Mouse (Mus musculus): ENCODE results near the gene Nudt4.

Gene Nudt4

DNA sequence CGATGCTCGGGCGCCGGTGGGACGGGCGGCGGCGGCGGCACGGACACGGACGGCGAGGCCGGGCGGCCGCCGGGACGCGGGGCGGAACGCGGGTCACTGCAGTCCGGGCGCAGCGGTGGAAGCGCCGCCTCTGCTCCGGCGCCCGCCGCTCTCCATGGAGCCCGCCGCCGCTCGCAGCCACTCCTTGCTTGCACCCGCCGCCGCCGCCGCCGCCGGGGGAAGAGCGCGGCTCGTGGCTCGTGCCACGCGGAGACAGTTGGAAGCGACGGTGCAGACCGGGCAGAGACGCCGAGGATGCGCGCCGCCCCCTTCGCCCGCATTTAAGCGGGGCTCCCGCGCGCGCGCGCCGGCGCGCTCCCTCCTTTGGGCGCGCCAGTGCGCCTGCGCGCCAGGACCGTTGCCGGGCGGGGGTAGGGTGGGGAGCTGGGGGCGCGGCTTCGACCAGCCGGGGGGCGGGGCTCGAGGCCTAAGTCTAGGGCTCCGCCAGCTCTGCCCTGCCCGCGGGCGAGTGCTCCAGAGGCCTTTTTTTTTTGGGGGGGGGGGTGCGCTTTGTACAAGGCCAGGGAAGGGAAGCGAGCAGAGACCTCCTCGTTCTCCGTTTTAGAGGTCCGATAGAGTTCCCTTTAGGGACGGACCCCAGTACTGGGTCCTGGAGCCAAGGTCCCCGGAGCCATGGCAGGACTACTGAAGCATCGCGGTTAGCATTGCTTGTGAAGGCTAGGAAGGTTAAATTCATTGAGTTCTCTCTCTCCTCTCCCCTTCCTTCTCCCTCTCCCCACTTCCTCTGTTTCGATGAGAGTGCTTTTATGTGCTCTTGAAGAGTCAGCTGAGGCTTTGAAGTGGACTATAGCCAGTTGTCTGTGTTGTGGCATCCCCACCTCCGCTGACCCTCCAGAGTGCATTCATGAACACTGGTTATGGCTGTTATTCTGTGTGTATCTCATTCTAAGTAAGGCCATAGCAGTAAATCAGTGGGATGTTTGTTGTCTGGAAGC, at the start of gene Nudt4:
Nudt4 (minus strand) TSS at position 296 of the 995 bp plus-strand sequence.
- peak; percentile 46 for DNase-seq (ENCODE audit: low spot score)

DNA sequence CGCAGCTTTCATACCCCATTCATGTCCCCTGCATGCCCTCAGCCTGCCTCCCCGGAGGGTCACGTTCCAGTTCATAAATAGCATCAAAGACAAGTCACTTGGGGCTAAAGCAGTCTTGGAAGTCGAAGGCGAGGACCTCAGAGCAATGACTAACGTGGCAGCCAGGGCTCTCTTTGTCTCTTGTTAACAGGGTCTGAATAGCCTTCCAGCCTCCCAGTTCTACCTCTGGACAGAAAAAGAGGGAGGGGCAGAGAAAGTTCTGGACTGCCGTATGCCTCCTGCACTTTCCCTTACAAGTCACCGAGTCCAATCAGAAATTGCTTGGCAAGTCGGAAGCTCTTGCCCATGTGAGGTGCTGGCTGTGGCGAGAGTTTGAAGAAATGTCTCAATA, 47.4 kb upstream of the Nudt4 start:
- no peak for DNase-seq (ENCODE audit: low spot score)

DNA sequence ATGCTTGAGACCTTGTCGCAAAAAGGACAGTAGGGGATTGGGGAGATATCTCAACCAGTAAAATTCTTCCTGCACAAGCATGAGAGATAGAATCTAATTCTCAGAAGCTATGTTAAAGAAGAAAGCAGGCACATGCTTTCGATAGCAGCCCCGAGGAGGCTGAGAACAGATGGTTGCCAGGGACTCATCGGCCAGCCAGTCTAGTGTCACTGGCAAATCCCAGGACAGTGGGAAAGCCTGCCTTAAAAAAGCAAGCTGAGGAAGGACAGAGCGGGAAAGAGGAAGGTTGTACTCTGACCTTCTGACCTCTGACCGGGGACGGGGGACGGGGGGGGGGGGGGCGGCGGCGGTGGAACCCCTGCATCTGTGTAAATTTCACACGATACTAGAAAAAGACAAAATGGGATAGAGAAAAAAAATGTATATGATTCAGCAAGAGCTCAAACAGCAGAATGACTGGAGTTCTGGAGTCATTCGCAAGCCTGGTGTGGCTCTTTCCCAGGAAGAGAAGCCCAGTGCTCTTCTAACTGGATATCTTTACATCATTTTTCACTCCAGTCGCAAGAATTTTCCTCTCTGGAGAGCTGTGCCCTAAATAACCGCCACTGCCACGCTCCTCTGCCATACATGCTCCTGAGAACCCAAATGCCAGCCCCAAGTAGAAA, 46.9 kb upstream of the Nudt4 start:
- DNase-seq (ENCODE audit: low spot score): no peak

DNA sequence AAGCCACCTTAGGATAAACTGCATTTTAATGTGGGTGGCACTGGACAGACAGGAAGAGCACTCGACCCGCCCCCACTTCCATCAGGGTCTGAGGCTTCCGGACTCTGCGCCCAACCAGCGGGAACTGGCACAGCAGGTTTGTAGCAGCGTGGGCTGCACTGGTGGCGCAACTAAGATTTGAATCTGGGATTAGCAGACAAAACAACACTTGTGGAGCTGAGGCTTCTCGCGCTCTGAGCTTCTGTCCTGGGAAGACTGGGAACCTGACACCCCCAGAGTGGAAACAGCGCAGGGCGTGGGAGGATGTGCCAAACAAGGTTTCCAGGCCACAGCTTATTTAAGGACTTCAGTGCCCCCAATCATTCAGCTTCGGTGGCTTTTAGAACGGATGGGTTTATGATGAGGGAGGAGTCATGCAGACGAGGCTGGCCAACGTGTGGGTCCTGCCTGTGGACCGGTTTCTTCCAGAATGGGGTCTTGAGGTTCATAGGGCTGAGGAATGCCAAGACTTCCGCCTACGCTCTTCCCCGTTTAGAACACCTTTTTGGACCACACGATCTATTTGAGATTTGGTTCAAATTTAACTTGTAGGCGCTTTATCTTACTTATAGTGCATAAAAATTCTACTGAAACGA, 41.1 kb upstream of the Nudt4 start:
- DNase-seq (ENCODE audit: low spot score): no peak

DNA sequence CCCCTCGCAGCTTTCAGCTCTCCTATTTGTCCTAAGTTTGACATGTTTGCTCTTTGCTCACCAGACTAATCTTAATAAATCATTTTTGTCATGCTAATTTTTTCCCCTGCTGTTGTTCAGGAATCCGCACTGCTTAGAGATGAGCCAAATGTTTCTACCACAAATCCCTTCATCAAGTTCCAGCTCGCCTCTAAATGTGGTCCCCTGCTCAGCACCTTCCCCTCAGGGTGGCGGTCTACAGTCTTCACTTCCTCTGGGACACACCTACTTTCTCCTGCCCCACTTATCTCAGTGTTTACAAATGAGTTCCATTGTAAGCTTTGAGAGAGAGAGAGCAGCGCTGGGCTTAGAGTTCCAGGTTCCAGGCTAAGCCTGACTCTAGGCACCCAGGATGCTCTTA, 36.6 kb upstream of the Nudt4 start:
- DNase-seq (ENCODE audit: low spot score): no peak

DNA sequence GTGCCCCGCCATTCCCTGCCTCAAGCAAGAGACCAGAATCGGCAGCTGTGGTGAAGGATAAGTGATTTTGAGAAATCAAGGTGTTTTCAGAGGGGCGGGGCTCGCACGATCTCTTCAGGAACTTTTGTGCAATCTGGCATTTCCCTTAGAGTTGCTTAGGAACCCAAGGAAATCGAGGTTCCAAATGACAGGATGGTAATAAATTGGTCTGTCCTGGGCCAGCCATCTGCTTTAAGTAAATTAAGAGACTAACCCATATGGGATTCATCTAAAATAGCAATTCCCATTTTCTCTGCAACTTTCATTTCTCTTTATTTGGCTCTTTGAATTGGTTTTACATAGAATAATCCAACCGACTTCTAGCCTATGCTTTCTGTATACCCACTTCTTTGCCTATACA, 35.8 kb upstream of the Nudt4 start:
- no peak for DNase-seq (ENCODE audit: low spot score)

DNA sequence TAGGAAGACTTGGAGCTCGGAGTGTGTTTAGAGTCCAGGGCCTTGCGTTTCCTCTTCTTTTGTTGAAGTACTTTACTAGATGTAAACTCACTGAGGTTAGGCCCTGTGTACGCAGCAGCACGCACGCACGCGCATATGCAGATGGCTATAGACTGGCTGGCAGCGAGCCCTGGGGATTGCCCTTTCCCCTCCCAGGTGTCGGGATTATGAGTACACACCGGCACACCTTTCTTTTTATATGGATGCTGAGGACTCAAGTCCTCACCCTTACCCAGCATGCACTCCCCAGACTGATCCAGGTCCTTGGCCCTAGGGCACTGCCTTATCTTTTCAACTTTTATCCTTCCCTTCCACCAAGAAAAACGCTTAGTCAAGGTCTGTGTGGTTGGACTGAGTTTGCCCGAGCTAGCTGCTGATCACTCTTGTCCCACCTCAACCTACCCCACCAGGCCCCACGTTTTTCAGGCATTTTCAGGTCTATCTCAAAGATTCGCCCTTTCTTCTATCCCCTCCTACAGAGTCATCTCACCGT, 34.2 kb upstream of the Nudt4 start:
- DNase-seq (ENCODE audit: low spot score): no peak

DNA sequence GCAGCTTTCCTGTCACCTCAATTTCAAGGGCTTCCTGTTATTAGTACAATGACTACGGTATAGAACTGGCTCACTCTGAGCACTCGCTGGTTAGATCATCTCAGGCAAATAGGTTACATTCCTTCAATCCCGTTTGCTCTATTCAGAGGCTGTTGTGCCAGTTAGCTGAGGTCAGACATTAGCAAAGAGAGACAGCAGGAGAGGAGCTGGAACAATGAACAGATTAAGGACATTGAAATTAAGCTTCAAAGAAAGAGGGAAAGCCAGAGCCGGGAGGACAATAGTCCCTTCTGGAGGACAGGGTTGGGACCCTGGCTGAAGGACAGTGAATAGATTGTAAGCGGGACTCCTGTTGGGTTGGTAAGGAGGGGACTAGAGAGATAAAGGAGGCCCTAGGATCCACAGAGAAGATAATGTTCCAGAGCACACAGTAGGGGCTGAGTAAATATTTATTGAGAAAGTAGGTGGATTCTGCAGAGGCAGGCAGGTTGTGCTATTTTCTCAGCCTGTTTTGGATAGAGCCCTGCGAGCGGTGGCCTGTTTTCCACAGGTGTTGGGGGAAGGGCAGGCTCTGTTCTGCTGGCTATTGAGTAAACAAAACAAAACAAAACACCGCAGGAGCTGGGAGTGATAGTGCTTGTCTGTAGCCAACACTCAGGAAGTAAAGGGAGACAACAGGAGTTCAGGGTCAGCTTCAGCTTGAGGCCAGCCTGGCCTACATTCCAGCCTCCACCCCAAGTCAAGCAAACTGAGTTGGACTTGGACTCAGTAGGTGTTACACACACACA, 32.1 kb upstream of the Nudt4 start:
- DNase-seq (ENCODE audit: low spot score): no peak

DNA sequence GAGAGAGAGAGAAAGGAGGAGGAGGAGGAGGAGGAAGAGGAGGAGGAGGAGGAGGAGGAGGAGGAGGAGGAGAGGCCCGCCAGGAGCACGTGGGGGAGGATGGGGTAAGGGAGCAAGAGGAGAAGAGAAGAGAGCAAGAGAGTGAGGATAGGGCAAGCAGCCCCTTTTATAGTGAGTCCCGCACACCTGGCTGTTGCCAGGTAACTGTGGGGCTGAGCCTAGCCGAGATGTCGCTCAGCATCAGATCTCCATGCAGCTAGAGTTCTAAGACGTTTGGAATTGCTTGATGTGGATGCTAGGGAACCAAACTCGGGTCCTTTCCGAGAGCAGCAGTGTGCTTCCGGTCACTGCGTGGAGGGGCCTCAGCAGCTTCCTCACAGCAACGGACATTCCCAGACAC, 30.5 kb upstream of the Nudt4 start:
- DNase-seq (ENCODE audit: low spot score): no peak

DNA sequence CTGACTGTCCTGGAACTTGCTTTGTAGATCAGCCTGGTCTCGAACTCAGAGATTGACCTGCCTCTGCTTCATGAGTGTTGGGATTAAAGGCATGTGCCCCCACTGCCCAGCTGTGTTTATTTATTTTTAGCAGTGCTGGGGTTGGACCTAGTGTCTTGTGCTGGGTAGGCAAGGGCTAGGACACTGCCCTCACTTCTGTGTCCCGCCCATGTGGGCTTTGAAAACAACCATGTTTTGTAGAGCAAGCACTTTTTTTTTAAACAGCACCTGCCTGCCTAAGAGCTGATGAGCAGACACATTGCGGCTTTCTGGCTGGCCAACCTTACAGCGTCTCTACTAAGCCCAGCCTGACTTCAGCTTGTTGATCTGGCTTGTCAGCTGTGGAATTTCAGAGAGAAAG, 27.3 kb upstream of the Nudt4 start:
- DNase-seq (ENCODE audit: low spot score): no peak

DNA sequence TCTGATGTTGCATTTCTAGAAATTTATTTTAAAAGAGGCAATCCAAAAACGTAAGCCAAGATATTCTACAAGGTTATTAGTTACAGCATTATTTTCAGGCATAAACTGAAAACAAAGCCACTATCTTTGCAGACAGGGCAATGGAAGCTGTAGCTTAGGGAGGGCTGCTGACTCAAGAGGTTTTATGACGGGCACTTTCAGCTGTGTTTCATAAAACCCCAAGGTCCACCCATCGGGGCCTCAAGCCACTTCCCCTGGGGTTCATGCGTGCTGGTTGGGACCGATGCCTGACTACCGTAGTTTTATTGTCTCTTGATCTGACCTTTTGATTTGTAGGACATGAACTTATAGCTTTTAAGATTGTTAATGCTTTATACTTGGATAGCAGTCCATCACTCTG, 26.2 kb upstream of the Nudt4 start:
- DNase-seq (ENCODE audit: low spot score): no peak

DNA sequence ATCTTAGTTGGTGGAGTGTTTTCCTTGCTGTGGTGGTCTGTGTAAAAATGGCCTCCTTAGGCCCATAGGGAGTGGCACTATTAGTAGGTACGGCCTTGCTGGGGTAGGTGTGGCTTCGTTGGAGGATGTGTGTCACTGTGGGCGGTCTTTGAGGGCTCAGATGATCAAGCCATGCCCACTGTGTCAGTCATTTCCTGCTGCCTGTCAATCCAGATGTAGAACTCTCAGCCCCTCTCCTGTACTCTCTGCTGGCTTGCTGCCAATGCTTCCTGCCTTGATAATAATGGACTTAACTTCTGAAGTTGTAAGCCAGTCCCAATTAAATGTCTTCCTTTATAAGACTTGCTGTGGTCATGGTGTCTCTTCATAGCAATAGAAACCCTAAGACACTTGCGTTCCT, 25.2 kb upstream of the Nudt4 start:
- DNase-seq (ENCODE audit: low spot score): no peak

DNA sequence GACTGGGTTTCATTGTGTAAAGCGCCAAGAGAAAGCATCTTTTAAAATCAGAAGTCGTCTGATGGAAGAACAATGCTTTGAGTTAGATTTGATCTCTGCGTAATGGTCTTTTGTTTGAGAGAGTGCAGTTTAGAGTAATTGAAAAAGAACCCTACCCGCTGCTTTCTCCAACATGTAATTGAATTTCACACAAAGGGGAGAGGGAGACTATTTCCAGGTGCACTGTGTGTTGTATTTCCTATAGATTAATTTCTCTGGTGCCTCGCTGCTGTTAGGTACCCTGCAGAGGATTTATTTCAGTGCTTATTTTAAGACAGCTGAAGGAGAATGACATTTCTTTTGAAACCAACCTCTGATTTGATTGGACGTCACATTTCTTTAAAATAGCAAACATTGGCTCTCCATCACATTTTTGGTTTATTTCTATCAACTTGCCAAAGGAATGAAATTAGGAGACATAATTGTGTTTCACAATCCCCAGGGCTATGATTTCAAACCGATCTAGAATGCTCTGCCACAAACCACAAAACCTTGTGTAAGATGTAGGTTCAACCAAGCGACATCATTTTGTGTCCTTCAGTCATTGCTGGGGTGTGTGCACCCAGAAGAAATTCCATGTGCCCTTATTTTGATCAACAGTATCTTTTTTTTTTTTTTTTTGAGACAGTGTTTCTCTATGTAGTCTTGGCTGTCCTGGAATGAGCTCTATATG, 23.7 kb upstream of the Nudt4 start:
- no peak for DNase-seq (ENCODE audit: low spot score)

DNA sequence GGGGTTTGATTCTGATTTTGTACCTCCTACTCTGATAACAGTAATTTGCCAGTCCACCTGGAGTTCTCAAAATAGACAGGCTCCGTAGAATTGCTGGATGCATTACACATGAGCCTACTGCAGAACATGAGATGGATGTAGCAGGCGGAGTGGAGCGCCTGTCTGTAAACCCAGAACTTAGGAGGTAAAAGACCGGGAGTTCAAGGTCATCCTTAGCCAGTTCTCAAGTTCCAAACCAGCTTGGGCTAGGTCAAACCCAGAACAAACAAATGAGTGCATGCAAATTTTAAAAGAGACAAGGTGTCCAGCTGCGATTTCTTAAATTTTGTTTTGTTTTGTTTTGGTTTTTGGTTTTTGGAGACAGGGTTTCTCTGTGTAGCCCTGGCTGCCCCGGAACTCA, 21.6 kb upstream of the Nudt4 start:
- no peak for DNase-seq (ENCODE audit: low spot score)

DNA sequence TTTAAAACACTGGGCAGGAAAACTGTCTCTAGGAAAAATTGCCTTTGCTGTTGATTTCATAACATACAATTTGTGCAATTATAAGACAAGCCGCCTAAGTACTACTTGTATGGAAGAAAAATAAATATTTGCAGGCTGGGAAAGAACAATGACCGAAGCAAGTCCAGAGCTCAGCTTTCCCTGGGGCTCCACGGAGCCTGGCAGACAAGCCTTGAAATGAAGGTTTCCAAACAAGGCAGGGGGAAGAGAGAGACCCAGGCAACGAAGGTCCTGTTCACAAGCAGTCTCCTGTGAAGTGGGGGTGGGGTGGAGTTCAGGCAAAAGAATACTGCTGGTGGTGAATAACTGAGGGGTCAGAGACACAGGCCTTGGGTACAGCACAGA, 13.6 kb upstream of the Nudt4 start:
- DNase-seq (ENCODE audit: low spot score): no peak

DNA sequence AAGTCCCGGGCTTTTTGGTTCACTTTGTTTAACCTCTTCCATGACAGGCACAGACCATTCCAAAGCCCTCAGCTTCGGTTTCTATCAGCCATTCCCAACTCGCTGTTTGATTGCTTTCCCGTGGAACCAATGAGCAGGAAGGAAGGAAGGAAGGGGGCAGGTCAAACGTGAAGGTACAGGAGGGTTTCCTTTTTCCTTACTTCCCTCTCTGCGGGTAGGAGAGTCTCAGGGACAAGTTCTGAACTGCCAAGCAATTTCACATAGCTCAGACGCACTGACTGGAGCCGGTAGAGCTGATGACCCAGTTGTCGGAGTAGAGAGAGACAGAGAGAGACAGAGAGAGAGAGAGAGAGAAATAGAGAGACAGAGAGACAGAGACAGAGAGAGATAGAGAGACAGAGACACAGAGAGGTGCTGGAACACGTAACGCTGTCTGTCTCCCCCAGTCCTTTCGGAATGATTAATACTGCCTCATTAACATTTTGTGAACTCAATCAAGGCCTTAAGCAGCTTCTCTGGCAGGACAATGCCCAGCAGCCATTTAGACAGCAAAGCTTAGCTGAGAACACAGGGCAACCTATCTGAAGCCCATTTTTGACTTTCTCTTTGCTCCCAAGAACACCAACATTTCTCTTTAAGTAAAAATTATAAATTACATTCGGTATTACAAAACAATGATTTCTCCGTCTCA, 13.1 kb upstream of the Nudt4 start:
- no peak for DNase-seq (ENCODE audit: low spot score)

DNA sequence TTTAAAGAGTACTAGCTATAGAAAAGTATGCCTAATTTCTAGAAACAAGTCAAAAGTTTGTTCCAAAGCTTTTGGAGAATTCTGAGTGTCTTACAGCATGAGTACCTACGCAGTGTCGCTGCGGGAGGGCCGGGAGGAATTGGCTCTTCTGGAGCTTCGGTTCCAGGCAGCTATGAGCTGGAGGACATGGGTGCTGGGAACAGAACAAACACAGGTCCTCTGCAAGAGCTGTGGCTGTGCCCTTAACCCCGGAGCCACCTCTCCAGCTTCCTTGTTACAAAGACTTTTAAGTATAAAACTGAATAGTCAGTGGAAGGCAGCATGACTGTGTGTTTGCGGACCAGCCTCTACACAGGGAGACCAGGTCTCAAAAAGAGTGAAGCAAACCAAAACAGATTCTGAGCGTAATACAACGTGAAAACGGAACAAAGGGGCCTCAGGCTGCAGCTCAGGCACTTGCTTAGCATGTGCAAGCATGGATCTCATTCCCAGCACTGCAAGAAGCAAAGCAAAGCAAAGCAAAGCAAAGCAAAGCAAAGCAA, 12.0 kb upstream of the Nudt4 start:
- no peak for DNase-seq (ENCODE audit: low spot score)

DNA sequence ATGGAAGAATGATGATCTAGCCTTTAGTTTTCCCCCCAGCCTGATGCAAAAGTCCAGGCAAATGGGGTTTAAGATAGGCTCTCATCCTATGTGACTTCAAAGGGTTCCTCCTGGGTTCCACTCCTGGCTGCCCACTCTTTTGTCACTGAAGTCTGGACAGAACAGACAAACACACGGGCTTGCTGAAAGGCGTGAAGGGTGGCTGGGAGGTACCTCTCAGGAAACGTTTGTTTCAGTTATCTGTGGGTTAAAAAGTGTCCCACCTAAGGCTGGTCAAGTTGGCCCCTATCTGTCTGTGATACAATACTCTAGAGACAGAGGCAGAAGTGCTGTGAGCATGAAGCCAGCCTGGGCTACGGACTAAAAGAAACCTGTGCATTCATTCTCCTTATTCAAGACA, 11.0 kb upstream of the Nudt4 start:
- no peak for DNase-seq (ENCODE audit: low spot score)

DNA sequence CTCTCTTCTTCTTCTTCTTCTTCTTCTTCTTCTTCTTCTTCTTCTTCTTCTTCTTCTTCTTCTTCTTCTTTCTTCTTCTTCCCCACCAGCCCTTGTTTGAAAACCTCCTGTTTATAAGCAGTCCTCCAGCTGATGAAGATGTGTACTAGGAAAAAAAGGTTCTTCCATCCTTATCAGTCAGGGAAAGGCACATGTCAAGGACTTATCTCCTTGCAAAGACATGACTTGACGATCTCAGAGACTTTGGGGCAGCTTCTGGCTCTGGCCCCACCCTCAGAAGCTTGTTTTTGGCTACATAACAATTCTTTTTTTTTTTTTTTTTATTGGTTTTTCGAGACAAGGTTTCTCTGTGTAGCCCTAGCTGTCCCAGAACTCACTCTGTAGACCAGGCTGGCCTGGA, 5.5 kb upstream of the Nudt4 start:
- DNase-seq (ENCODE audit: low spot score): no peak

DNA sequence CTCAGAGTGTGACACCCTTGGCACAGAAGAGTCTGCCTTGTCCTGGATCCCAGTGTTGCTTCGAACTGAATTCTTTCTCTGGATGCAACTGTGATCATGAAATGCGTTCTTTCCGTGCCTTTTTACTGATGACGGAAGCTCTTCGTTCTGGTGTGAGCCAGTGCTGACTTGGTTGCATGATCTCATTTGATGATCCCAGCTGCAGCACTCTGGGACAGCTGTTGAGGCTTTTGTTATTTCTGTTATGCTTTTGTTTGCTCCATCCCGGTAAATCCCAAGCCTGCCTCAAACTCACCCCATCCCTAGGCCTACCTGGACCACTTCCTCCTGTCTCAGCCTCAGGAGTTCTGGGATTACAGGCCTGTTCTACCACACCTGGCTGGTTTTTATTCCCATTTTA, 4.1 kb upstream of the Nudt4 start:
- DNase-seq (ENCODE audit: low spot score): no peak
